Mouse (Mus musculus): Measurements from ENCODE around the gene Itgal. TPM values are rescaled to one million over a fixed set of nuclear protein-coding genes. Genes with fewer than 3 reads are reported as not detected.
A peak's percentile ranks its signal among the peaks of the same experiment; 100 is the strongest.

The Itgal gene
- polyA plus RNA-seq, 1 experiment from 2014 or later = 0.44 TPM

DNA sequence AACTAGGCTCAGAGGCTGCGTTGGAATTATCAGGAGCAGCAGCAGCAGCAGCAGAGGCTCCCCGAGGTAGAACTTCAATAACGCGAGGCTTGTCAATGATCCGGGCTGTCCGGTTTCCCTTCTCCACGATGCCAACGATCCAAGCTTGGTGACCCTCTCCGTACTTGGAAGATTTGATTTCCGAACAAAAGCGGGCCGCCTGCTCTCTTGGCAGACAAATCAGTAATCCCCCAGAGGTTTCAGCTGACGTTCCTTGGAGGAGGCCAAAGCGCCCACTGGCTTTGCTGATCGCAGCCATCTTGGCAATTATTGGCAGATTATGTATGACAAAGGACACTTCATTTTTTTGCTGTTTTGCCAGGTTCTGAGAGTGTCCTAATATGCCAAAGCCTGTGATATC, 23.5 kb upstream of the Itgal start:
- H3K4me2 ChIP-seq (ENCODE audit: low read depth, severe bottlenecking) = peak overlapping the region; percentile 91; the same call in 1 of the 2 replicates
- H3K4me1 ChIP-seq (ENCODE audit: control insufficient read depth, insufficient read depth, low read length) = no peaks in the 10 kb centered on the region
- H3K9me3 ChIP-seq (ENCODE audit: control insufficient read depth, low read length) = no peaks in the 10 kb centered on the region; the same call in 1 of the 2 replicates
- H3K27ac ChIP-seq (replicated peaks; ENCODE audit: low read depth, low read length) = no peak overlapping the region
- H3K4me3 ChIP-seq (ENCODE audit: low read depth, low read length) = no peak overlapping the region; the same call in 1 of the 2 replicates
- peaks cover 12% of the 10 kb centered on the region; the same call in 1 of the 2 replicates for H3K36me3 ChIP-seq (ENCODE audit: control insufficient read depth, insufficient read depth, low read length)
- no peaks in the 10 kb centered on the region for H3K27me3 ChIP-seq (ENCODE audit: control insufficient read depth, insufficient read depth, low read length)
- WGBS = 96% methylated on average over 15 of the region's 15 CpGs
- H3K9ac ChIP-seq (ENCODE audit: low read length) = no peak overlapping the region
- ATAC-seq (ENCODE audit: insufficient number of reproducible peaks, low FRiP score, low TSS enrichment, low read depth) (no peak), DNase-seq (ENCODE audit: low spot score) (no peak)

- DNase-seq (ENCODE audit: low spot score) = peak; percentile 58
- Histone ChIP-seq H3K27me3 (ENCODE audit: control insufficient read depth, insufficient read depth, low read length) (no peaks in the 10 kb centered on the region), H3K36me3 (ENCODE audit: control insufficient read depth, insufficient read depth, low read length) (peaks cover 12% of the 10 kb centered on the region; the same call in 1 of the 2 replicates), H3K4me3 (ENCODE audit: low read depth, low read length) (peak overlapping the region; percentile 84), H3K4me2 (ENCODE audit: low read depth, severe bottlenecking) (peak overlapping the region; percentile 91), H3K27ac (replicated peaks; ENCODE audit: low read depth, low read length) (peak overlapping the region; percentile 81), H3K4me1 (ENCODE audit: control insufficient read depth, insufficient read depth, low read length) (no peaks in the 10 kb centered on the region), H3K9me3 (ENCODE audit: control insufficient read depth, low read length) (no peaks in the 10 kb centered on the region; the same call in 1 of the 2 replicates), H3K9ac (ENCODE audit: low read length) (peak overlapping the region; percentile 96)
- ATAC-seq (ENCODE audit: insufficient number of reproducible peaks, low FRiP score, low TSS enrichment, low read depth) = peak; percentile 61
- WGBS = 18% methylated on average over 49 of the region's 50 CpGs
These were observed 22.7 kb upstream of the Itgal start for GRCm38 (mm10) chr7:127273118-127273923.

DNA sequence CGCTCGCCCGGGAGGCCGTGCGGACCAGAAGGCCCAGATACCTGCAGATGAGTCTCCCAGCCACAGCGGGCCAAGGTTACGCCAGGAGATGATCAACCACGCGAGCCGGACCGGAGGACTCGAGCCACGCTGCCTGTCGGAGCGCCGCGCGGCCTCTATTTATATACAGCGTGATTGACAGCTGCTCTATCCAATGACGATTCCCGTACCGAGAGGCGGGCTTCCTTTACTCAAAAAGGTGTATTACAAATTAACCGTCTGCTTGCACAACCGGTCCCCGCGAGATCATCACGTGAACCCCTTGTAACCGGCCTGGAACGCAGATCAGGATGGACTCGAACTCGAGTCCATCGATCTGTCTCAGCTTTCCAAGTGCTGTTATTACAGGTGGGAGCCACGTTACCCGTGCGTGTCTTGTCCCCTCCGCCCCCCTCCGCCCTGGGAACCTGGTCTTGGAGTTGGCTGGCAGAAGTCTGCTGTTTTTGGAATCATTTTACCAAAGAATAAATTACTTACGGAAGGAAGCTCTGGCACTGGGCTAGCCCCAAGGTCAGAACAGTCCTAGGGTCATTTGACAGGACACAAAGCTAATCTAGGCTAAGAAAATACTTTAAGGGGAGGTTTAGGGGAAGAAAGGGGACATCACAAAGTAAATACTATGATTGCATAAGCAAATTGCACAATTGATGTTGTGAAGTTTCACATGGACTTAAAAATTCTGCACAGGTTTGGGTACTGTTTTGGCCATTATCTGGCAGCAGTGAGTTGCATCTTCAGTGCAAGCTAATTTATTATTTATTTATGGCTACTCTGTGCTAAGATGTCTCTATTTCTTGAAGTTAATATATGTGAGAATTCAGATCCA, 21.9 kb upstream of the Itgal start, which contains the start of gene Sephs2:
TSS of gene Sephs2 (minus strand) at position 131 of the 865 bp plus-strand sequence.
- H3K27ac ChIP-seq (replicated peaks; ENCODE audit: low read depth, low read length) = peak within 1 kb of the TSS; percentile 81
- H3K36me3 ChIP-seq (ENCODE audit: control insufficient read depth, insufficient read depth, low read length) = peaks cover 10% of the 10 kb centered on the region; the same call in 1 of the 2 replicates
- 3% methylated on average over 39 of the region's 39 CpGs for WGBS
- peak within 1 kb of the TSS; percentile 84 for H3K4me3 ChIP-seq (ENCODE audit: low read depth, low read length)
- peak within 1 kb of the TSS; percentile 96 for H3K9ac ChIP-seq (ENCODE audit: low read length)
- DNase-seq (ENCODE audit: low spot score) = peak; percentile 96
- no peaks in the 10 kb centered on the region for H3K4me1 ChIP-seq (ENCODE audit: control insufficient read depth, insufficient read depth, low read length)
- peak; percentile 82 for ATAC-seq (ENCODE audit: insufficient number of reproducible peaks, low FRiP score, low TSS enrichment, low read depth)
- no peaks in the 10 kb centered on the region for H3K27me3 ChIP-seq (ENCODE audit: control insufficient read depth, insufficient read depth, low read length)
- peak within 1 kb of the TSS; percentile 91 for H3K4me2 ChIP-seq (ENCODE audit: low read depth, severe bottlenecking)
- no peaks in the 10 kb centered on the region for H3K9me3 ChIP-seq (ENCODE audit: control insufficient read depth, low read length)

DNA sequence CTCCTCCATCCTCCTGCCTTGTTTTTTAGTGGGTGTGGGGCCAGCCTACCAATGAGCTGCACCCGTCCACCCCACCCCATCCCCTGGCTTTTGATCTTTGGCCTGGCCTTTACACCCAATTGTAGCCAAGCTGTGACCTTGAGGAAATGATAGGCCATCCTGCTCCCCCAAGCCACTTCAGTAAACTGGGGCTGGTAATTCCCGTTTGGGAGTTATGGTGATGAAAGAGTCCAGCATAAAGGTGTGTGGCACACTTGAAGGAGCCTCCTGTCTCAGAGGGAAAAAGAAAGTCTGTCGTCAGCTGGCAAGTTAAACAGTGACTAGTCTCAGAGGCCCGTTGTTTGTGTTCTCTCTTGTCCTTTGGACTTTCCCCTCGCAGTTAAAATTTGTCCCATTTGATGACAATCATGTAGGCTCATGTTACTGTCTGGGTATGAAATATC, 19.5 kb upstream of the Itgal start:
- DNase-seq (ENCODE audit: low spot score) = no peak
- Histone ChIP-seq H3K4me1 (ENCODE audit: control insufficient read depth, insufficient read depth, low read length) (no peaks in the 10 kb centered on the region), H3K9me3 (ENCODE audit: control insufficient read depth, low read length) (no peaks in the 10 kb centered on the region), H3K9ac (ENCODE audit: low read length) (no peak overlapping the region), H3K27me3 (ENCODE audit: control insufficient read depth, insufficient read depth, low read length) (no peaks in the 10 kb centered on the region), H3K27ac (replicated peaks; ENCODE audit: low read depth, low read length) (no peak overlapping the region), H3K4me3 (ENCODE audit: low read depth, low read length) (no peak overlapping the region), H3K4me2 (ENCODE audit: low read depth, severe bottlenecking) (no peak overlapping the region), H3K36me3 (ENCODE audit: control insufficient read depth, insufficient read depth, low read length) (peaks cover 5% of the 10 kb centered on the region; the same call in 1 of the 2 replicates)
- WGBS = 63% methylated on average over 5 of the region's 5 CpGs
- ATAC-seq (ENCODE audit: insufficient number of reproducible peaks, low FRiP score, low TSS enrichment, low read depth) = no peak

GRCm38 (mm10) chr7:127278311-127278710, 17.7 kb upstream of the Itgal start:
- H3K27me3 ChIP-seq (ENCODE audit: control insufficient read depth, insufficient read depth, low read length) = no peaks in the 10 kb centered on the region
- H3K9me3 ChIP-seq (ENCODE audit: control insufficient read depth, low read length) = no peaks in the 10 kb centered on the region
- WGBS = 26% methylated on average over 8 of the region's 8 CpGs
- H3K4me3 ChIP-seq (ENCODE audit: low read depth, low read length) = no peak overlapping the region
- H3K9ac ChIP-seq (ENCODE audit: low read length) = no peak overlapping the region
- H3K36me3 ChIP-seq (ENCODE audit: control insufficient read depth, insufficient read depth, low read length) = no peaks in the 10 kb centered on the region
- H3K4me1 ChIP-seq (ENCODE audit: control insufficient read depth, insufficient read depth, low read length) = no peaks in the 10 kb centered on the region
- DNase-seq (ENCODE audit: low spot score) = peak; percentile 59
- ATAC-seq (ENCODE audit: insufficient number of reproducible peaks, low FRiP score, low TSS enrichment, low read depth) = no peak
- H3K4me2 ChIP-seq (ENCODE audit: low read depth, severe bottlenecking) = no peak overlapping the region
- no peak overlapping the region for H3K27ac ChIP-seq (replicated peaks; ENCODE audit: low read depth, low read length)

- H3K27ac ChIP-seq (replicated peaks; ENCODE audit: low read depth, low read length) = no peak overlapping the region
- H3K9ac ChIP-seq (ENCODE audit: low read length) = no peak overlapping the region
- H3K27me3 ChIP-seq (ENCODE audit: control insufficient read depth, insufficient read depth, low read length) = no peaks in the 10 kb centered on the region
- DNase-seq (ENCODE audit: low spot score) (no peak), ATAC-seq (ENCODE audit: insufficient number of reproducible peaks, low FRiP score, low TSS enrichment, low read depth) (no peak)
- H3K36me3 ChIP-seq (ENCODE audit: control insufficient read depth, insufficient read depth, low read length) = no peaks in the 10 kb centered on the region
- H3K4me3 ChIP-seq (ENCODE audit: low read depth, low read length) = no peak overlapping the region
- no peak overlapping the region for H3K4me2 ChIP-seq (ENCODE audit: low read depth, severe bottlenecking)
- no peaks in the 10 kb centered on the region for H3K4me1 ChIP-seq (ENCODE audit: control insufficient read depth, insufficient read depth, low read length)
- 67% methylated on average over 3 of the region's 3 CpGs for WGBS
- no peaks in the 10 kb centered on the region for H3K9me3 ChIP-seq (ENCODE audit: control insufficient read depth, low read length)
These were observed 16.0 kb upstream of the Itgal start for GRCm38 (mm10) chr7:127280092-127280491.

DNA sequence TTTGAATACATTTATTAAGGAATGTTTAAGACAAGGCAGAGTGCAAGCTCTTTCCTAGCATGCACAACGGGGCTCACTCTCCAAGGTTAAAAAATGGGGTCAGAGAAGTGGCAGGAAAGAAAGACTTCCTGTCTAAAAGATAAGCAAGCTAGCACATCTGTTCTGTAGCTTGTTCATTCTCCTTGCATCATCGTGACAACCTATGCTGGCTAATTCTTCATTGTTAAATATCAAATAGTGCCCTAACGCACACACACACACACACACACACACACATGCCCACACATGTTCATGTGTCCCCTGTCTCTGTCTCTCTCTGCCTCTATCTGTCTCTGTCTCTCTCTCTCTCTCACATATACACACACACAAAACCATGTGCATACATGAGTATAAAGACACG, 14.9 kb upstream of the Itgal start:
- whole genome bisulfite sequencing = 80% methylated on average over 4 of the region's 4 CpGs
- ATAC-seq (ENCODE audit: insufficient number of reproducible peaks, low FRiP score, low TSS enrichment, low read depth) = no peak

GRCm38 (mm10) chr7:127282190-127282589, 13.9 kb upstream of the Itgal start:
- no peaks in the 10 kb centered on the region for H3K4me1 ChIP-seq (ENCODE audit: control insufficient read depth, insufficient read depth, low read length)
- no peaks in the 10 kb centered on the region; the same call in 1 of the 2 replicates for H3K9me3 ChIP-seq (ENCODE audit: control insufficient read depth, low read length)
- H3K4me3 ChIP-seq (ENCODE audit: low read depth, low read length) = no peak overlapping the region
- ATAC-seq (ENCODE audit: insufficient number of reproducible peaks, low FRiP score, low TSS enrichment, low read depth) (no peak), DNase-seq (ENCODE audit: low spot score) (no peak)
- 86% methylated on average over 2 of the region's 2 CpGs for WGBS
- no peaks in the 10 kb centered on the region for H3K27me3 ChIP-seq (ENCODE audit: control insufficient read depth, insufficient read depth, low read length)
- no peaks in the 10 kb centered on the region for H3K36me3 ChIP-seq (ENCODE audit: control insufficient read depth, insufficient read depth, low read length)
- no peak overlapping the region for H3K4me2 ChIP-seq (ENCODE audit: low read depth, severe bottlenecking)
- H3K9ac ChIP-seq (ENCODE audit: low read length) = no peak overlapping the region
- no peak overlapping the region for H3K27ac ChIP-seq (replicated peaks; ENCODE audit: low read depth, low read length)

More for the DNA sequence above, 14.9 kb upstream of the Itgal start:
- H3K27me3 ChIP-seq (ENCODE audit: control insufficient read depth, insufficient read depth, low read length) = no peaks in the 10 kb centered on the region
- no peak overlapping the region for H3K4me3 ChIP-seq (ENCODE audit: low read depth, low read length)
- no peak overlapping the region for H3K27ac ChIP-seq (replicated peaks; ENCODE audit: low read depth, low read length)
- H3K36me3 ChIP-seq (ENCODE audit: control insufficient read depth, insufficient read depth, low read length) = no peaks in the 10 kb centered on the region
- H3K9ac ChIP-seq (ENCODE audit: low read length) = no peak overlapping the region
- H3K4me2 ChIP-seq (ENCODE audit: low read depth, severe bottlenecking) = no peak overlapping the region
- H3K4me1 ChIP-seq (ENCODE audit: control insufficient read depth, insufficient read depth, low read length) = no peaks in the 10 kb centered on the region
- no peaks in the 10 kb centered on the region for H3K9me3 ChIP-seq (ENCODE audit: control insufficient read depth, low read length)
- no peak for DNase-seq (ENCODE audit: low spot score)

All from limb, embryonic 11.5 days (tissue).